Mouse (Mus musculus): Measurements from ENCODE around the gene 1700012B09Rik.

1700012B09Rik gene

GRCm38 (mm10) chr9:14770803-14771471, at the start of gene 1700012B09Rik:
1700012B09Rik (minus strand) TSS chr9:14771030.
- no peak for DNase-seq (ENCODE audit: low spot score in 2 of 2)

- DNase-seq (ENCODE audit: low spot score in 2 of 2) = no peak
Observed at GRCm38 (mm10) chr9:14810111-14810510, 39.3 kb upstream of the 1700012B09Rik start.

DNA sequence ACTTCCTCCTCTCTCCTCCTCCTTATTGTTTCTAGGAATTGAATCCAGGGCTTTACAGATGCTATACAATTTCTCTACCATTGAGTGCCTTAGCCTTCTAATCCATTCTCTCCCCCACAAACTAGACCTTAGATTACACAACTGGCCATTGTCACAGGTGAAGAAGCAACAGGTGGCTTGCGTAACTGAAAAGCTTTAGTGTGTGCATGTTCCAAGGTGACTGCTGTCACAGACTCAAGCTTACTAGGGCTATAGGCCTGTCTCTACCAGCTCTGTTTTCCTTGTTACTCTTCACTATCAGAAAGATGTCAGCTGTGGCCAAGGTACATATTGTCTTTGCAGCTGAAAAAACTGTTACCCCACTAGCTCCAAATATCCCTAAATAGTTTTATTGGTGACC, 36.0 kb upstream of the 1700012B09Rik start:
- DNase-seq (ENCODE audit: low spot score in 2 of 2) = no peak

DNA sequence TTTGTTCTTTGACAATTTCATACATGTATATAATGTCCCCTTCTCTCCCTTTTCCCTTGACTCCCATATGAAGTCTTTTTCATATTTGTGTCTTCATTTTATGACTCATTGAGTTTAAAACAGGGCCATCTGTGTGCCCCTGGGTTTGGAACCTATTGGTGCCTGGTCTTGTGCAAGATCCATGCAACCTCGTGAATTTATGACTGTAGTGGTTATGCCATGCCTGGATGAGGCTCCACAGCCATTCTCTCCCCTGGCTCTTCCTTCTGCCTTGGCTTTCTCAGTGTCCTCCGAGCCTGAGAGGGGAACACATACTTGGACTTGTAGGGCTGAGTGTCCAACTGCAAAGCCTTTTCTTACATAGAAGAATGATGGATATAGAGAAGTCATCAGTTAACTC, 34.9 kb upstream of the 1700012B09Rik start:
- DNase-seq (ENCODE audit: low spot score in 2 of 2) = no peak

GRCm38 (mm10) chr9:14787356-14787755, 16.5 kb upstream of the 1700012B09Rik start:
- no peak for DNase-seq (ENCODE audit: low spot score in 2 of 2)

GRCm38 (mm10) chr9:14784039-14785002, 13.5 kb upstream of the 1700012B09Rik start, which contains the start of the genes Mre11a and Ankrd49:
Mre11a (plus strand) TSS chr9:14784654.
Ankrd49 (minus strand) TSS chr9:14784856.
- DNase-seq (ENCODE audit: low spot score in 2 of 2) = peak; percentile 96 to 97

DNA sequence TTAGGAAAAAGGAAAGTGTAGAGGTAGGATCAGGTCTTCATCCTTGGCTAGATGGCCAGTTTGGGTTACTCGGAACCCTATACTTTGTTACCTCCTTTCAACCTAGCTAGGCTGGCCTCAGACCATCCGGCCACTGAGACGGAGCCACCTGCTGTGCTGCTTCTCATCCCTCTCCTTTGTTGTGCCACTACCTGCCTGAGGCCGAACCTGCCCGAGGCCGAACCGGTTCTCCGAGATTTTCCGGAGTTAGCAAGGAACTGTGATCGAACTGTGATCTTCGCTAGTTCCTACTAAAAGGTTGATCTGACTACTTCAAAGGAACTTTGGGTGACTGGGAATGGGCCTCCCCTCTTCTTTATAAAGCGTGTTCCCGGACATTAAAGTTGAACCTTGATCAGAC, 7.5 kb upstream of the 1700012B09Rik start:
- no peak for DNase-seq (ENCODE audit: low spot score in 2 of 2)

- no peak for DNase-seq (ENCODE audit: low spot score in 2 of 2)
Observed at GRCm38 (mm10) chr9:14773813-14774212, 3.0 kb upstream of the 1700012B09Rik start.

DNA sequence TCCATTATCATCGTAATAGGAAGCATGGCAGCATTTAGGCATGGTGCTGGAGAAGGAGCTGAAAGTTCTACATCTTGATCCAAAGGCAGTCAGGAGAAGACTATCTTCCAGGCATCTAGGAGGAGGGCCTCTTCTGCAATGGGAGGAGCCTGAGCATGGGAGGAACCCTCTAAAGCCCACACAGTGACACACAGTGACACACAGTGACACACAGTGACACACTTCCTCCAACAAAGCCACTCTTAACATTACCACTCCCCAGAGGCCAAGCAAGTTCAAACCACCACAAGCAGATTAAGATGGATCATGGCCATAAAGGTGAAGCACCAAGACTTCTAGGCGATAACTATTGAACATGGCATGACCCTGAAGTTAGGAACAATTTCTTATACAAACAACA, 1.2 kb upstream of the 1700012B09Rik start:
- no peak for DNase-seq (ENCODE audit: low spot score in 2 of 2)

GRCm38 (mm10) chr9:14769811-14770210, 1.0 kb downstream of the 1700012B09Rik start:
- no peak for DNase-seq (ENCODE audit: low spot score in 2 of 2)

DNA sequence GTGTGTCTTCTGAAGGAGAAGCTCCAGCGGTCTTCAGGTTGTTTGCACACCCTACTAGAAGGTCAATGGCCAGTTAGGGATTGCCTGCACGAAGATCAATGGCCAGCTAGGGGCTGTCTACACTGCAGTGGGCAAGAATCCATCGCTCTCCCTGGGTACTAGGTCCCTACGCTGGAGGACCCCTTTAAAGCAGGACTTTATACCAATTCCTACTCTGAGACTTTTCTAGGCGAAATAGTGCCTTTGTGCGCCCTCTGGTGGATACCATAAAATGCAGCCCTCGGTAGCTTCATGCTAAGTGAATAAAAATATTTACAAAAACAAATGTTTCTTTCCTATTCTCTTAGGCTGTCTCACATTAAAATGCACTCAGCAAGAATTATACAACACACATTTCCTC, 6.1 kb downstream of the 1700012B09Rik start:
- peak in 1 of 2 experiments; percentile 3 for DNase-seq (ENCODE audit: low spot score in 2 of 2)

DNA sequence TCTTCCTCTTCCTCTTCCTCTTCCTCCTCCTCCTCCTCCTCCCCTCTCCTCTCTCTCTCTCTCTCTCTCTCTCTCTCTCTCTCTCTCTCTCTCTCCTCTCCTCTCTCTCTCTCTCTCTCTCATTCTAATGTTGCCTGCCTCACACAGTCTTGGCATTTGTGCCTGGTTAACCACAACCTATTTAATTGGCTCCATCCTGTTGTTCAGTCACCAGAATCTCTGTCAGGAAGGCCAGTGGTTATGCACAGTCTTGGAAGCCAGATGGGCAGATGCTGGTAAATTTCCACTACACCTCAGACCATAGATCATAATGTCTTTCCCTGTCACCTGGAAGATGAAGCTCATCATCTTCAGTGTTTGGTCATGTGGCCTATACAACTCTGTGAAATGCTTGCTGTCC, 11.6 kb downstream of the 1700012B09Rik start:
- no peak for DNase-seq (ENCODE audit: low spot score in 2 of 2)

DNA sequence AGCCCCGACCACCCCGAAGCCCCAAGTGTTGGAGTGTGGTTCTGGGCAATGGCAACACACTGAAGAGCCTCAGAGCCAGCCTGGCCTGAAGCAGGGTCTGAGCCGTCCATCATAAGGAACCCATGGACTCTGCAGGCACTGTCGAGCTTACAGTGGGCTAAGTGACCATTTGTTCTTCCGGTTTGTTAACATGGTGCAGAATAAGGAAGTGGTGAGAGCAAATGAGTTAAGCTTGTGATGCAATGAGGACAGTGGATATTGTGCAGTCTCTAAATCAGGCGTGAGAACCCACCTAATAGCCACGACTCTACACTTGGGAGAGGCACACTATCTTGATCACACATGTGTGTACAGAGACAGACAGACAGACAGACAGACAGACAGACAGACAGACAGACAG, 12.2 kb downstream of the 1700012B09Rik start:
- DNase-seq (ENCODE audit: low spot score in 2 of 2) = no peak

- no peak for DNase-seq (ENCODE audit: low spot score in 2 of 2)
Observed at GRCm38 (mm10) chr9:14754469-14754868, 16.4 kb downstream of the 1700012B09Rik start.

- DNase-seq (ENCODE audit: low spot score in 2 of 2) = no peak
Observed at GRCm38 (mm10) chr9:14753947-14754346, 16.9 kb downstream of the 1700012B09Rik start.

DNA sequence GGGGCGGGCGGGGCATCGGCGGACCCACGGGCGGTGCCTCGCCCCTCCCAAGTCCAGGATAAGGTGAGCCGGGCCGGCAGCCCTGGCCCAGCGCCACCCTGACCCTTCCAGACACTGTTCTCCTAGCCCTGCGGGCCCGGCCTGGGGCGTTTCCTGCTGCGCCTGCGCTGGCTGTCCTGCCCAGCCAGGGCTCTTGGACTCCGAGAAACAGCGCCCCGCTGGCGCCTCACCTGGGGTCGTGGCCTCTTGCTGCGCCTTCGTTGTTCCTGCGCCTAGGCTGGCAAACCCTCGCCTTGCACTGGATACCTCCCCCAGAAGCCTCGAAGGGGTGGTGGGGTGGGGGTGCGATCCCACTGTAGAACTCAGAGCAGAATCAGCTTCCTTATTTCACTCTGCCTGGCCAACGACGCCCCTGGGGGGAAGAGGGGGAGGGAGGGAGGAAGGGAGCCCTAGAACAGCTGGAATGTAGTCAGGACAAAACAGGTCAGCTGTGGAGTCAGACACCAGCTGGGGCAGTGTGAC, 18.8 kb downstream of the 1700012B09Rik start, which contains the start of gene Fut4:
Gene Fut4 (minus strand): TSS at position 393 of the 522 bp plus-strand sequence.
- peak; percentile 39 to 52 for DNase-seq (ENCODE audit: low spot score in 2 of 2)

GRCm38 (mm10) chr9:14751503-14752000, 19.3 kb downstream of the 1700012B09Rik start:
- no peak for DNase-seq (ENCODE audit: low spot score in 2 of 2)

- DNase-seq (ENCODE audit: low spot score in 2 of 2) = no peak
Observed at GRCm38 (mm10) chr9:14750901-14751502, 19.8 kb downstream of the 1700012B09Rik start.

DNA sequence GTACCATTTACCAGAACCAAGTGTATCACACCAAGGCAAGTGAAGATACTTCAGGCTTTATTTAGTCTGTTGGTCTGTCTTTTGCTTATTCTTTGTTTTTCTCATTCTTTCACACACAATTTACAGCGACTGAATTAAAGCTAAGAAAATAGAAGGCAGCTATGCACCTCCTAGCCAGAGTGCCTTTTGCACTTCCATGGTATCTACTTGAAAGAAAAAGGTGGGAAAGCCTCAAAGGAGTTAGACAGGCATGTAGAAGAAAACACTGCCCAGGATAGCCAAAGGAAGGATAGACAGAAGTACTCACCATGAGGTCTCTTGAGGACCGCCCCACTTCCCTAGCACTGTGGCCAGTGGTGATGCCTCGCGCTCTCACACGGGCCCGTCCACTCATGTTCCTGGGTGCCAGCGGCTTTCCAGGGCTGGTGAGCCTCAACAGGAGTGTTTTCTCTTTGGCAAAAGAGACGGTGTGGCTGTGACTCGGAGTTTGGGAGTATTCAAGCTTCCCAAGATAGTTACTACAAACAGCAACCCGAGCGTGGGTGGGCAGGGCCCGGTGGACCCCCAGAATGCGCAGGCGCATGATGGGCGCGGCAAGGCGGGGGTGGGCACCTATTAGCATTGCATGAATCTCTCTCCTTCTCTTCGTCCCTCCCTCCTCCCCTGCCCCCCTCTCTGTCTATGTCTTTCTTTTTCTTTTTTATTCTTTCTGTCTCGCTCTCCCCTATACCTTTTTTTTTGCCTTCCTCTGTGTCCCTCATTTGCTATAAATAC, 30.5 kb downstream of the 1700012B09Rik start, which contains the start of gene Piwil4:
Gene Piwil4 (minus strand): TSS at position 583 of the 774 bp plus-strand sequence.
- DNase-seq (ENCODE audit: low spot score in 2 of 2) = no peak

DNA sequence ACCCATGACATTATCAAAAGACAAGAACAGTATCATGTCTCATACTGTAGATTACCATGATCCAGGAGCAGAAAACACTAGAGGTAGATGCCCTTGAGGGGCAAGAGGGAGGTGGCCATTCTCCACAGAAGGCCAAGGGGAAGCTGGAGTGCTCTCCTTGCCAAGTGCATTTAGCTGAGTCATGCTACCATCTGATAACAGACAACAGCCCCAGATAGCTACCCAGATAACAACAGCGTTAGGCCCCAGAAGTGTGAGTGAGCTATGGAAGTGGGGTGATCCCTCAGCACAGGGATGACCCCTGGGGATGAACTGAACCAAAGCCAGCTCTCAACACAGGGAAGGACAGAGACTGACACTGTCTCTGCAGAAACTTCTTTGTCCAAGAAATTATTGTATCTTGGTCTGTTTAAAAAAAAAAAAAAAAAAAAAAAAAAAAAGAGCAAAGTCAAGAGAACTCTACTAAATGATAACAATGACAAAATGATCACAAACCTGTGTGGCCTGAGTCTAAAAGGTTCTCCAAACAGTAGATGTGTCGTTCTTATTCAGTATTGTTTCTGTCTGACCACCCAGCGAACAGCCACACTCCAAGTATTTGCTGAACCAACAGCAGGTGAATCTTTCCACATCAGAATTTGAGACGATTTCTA, 31.2 kb downstream of the 1700012B09Rik start:
- no peak for DNase-seq (ENCODE audit: low spot score in 2 of 2)

Data from heart, adult 9 months (tissue).